Mouse (Mus musculus): ENCODE results near the gene Cap2.

GRCm38 (mm10) chr13:46527340-46527739, 25.7 kb downstream of the Cap2 start:
- TF ChIP-seq POLR2A (IDR thresholded peaks at IDR 0.05; ENCODE audit: low read depth, low read length) (no peak), CTCF (IDR thresholded peaks at IDR 0.05; ENCODE audit: extremely low read depth, insufficient read length, insufficient replicate concordance, low read depth, low read length) (no peak)

All from small intestine, adult 2 months (tissue).